Mouse (Mus musculus): ENCODE measurements around the gene Ccl2. TPM values are rescaled to one million over a fixed set of nuclear protein-coding genes. Genes with fewer than 3 reads are reported as not detected.

Ccl2 gene
- polyA plus RNA-seq (2015; fragmentation: Nextera tagmentation; extraction: Ambion mirVana): 1.6 TPM in 2 replicates

- no peak within 1 kb of the TSS for H3K4me3 ChIP-seq (replicated peaks)
- no peak within 1 kb of the TSS for H3K27ac ChIP-seq
- no peak within 1 kb of the TSS for H3K9ac ChIP-seq
- peaks cover 20% of the 10 kb centered on the region; the same call in 1 of the 2 replicates for H3K4me1 ChIP-seq
- no peaks in the 10 kb centered on the region for H3K36me3 ChIP-seq
- H3K27me3 ChIP-seq: no peaks in the 10 kb centered on the region
- no peak within 1 kb of the TSS for H3K4me2 ChIP-seq
- no peaks in the 10 kb centered on the region for H3K9me3 ChIP-seq (replicated peaks)
- 34% methylated on average over 5 of the region's 5 CpGs for WGBS
- ATAC-seq (replicated peaks; ENCODE audit: low FRiP score): no peak
Measured at GRCm38 (mm10) chr11:82035356-82035755, at the start of gene Ccl2. TSS of gene Ccl2 (plus strand) at chr11:82035571.

- Histone ChIP-seq H3K4me3 (replicated peaks) (no peak overlapping the region), H3K4me1 (no peaks in the 10 kb centered on the region), H3K36me3 (no peaks in the 10 kb centered on the region), H3K9ac (no peak overlapping the region), H3K4me2 (no peak overlapping the region), H3K27ac (no peak overlapping the region), H3K9me3 (replicated peaks) (no peaks in the 10 kb centered on the region), H3K27me3 (no peaks in the 10 kb centered on the region)
- 68% methylated on average over 10 of the region's 10 CpGs for WGBS
- ATAC-seq (replicated peaks; ENCODE audit: low FRiP score): no peak
Measured at GRCm38 (mm10) chr11:81996172-81996841, 39.1 kb upstream of the Ccl2 start.

GRCm38 (mm10) chr11:81997085-81997484 lies 38.3 kb upstream of the Ccl2 start:
- no peaks in the 10 kb centered on the region for H3K9me3 ChIP-seq (replicated peaks)
- WGBS: 86% methylated on average over 5 of the region's 5 CpGs
- no peak overlapping the region for H3K27ac ChIP-seq
- no peak overlapping the region for H3K9ac ChIP-seq
- no peaks in the 10 kb centered on the region for H3K27me3 ChIP-seq
- no peaks in the 10 kb centered on the region for H3K36me3 ChIP-seq
- no peak for ATAC-seq (replicated peaks; ENCODE audit: low FRiP score)
- no peak overlapping the region for H3K4me3 ChIP-seq (replicated peaks)
- no peaks in the 10 kb centered on the region for H3K4me1 ChIP-seq
- H3K4me2 ChIP-seq: no peak overlapping the region

- ATAC-seq (replicated peaks; ENCODE audit: low FRiP score): no peak
- Histone ChIP-seq H3K4me2 (no peak overlapping the region), H3K27me3 (no peaks in the 10 kb centered on the region), H3K27ac (no peak overlapping the region), H3K9ac (no peak overlapping the region), H3K9me3 (replicated peaks) (no peaks in the 10 kb centered on the region), H3K36me3 (no peaks in the 10 kb centered on the region), H3K4me1 (no peaks in the 10 kb centered on the region), H3K4me3 (replicated peaks) (no peak overlapping the region)
- WGBS: 86% methylated on average over 3 of the region's 3 CpGs
Measured at GRCm38 (mm10) chr11:81998646-81999045, 36.7 kb upstream of the Ccl2 start.

- H3K36me3 ChIP-seq: no peaks in the 10 kb centered on the region
- H3K4me1 ChIP-seq: no peaks in the 10 kb centered on the region
- no peak overlapping the region for H3K4me2 ChIP-seq
- H3K9me3 ChIP-seq (replicated peaks): no peaks in the 10 kb centered on the region
- no peak overlapping the region for H3K27ac ChIP-seq
- no peak overlapping the region for H3K4me3 ChIP-seq (replicated peaks)
- H3K9ac ChIP-seq: no peak overlapping the region
- no peak for ATAC-seq (replicated peaks; ENCODE audit: low FRiP score)
- no peaks in the 10 kb centered on the region for H3K27me3 ChIP-seq
- 82% methylated on average over 4 of the region's 4 CpGs for WGBS
Measured at GRCm38 (mm10) chr11:81999469-81999868, 35.9 kb upstream of the Ccl2 start.

- Histone ChIP-seq H3K27me3 (no peaks in the 10 kb centered on the region), H3K4me3 (replicated peaks) (no peak overlapping the region), H3K36me3 (no peaks in the 10 kb centered on the region), H3K4me2 (no peak overlapping the region), H3K27ac (no peak overlapping the region), H3K4me1 (no peaks in the 10 kb centered on the region), H3K9ac (no peak overlapping the region), H3K9me3 (replicated peaks) (no peaks in the 10 kb centered on the region)
- ATAC-seq (replicated peaks; ENCODE audit: low FRiP score): no peak
- WGBS: 44% methylated on average over 5 of the region's 5 CpGs
Measured at GRCm38 (mm10) chr11:82000581-82000980, 34.8 kb upstream of the Ccl2 start.

- Histone ChIP-seq H3K4me2 (no peak overlapping the region), H3K9me3 (replicated peaks) (no peaks in the 10 kb centered on the region), H3K9ac (no peak overlapping the region), H3K4me1 (no peaks in the 10 kb centered on the region), H3K36me3 (no peaks in the 10 kb centered on the region), H3K4me3 (replicated peaks) (no peak overlapping the region), H3K27me3 (no peaks in the 10 kb centered on the region), H3K27ac (no peak overlapping the region)
- ATAC-seq (replicated peaks; ENCODE audit: low FRiP score): no peak
- WGBS: 66% methylated on average over 2 of the region's 2 CpGs
Measured at GRCm38 (mm10) chr11:82004810-82005209, 30.6 kb upstream of the Ccl2 start.

- H3K4me3 ChIP-seq (replicated peaks): no peak overlapping the region
- ATAC-seq (replicated peaks; ENCODE audit: low FRiP score): no peak
- H3K4me1 ChIP-seq: no peaks in the 10 kb centered on the region
- H3K9me3 ChIP-seq (replicated peaks): no peaks in the 10 kb centered on the region
- H3K4me2 ChIP-seq: 0 out of 2 replicates have a peak overlapping the region, but pooled peaks have one; percentile 8
- no peak overlapping the region for H3K27ac ChIP-seq
- 47% methylated on average over 12 of the region's 12 CpGs for whole genome bisulfite sequencing
- H3K36me3 ChIP-seq: no peaks in the 10 kb centered on the region
- H3K9ac ChIP-seq: no peak overlapping the region
- no peaks in the 10 kb centered on the region for H3K27me3 ChIP-seq
Measured at GRCm38 (mm10) chr11:82006796-82007423, 28.5 kb upstream of the Ccl2 start.

GRCm38 (mm10) chr11:82010115-82010514 lies 25.3 kb upstream of the Ccl2 start:
- Histone ChIP-seq H3K4me2 (no peak overlapping the region), H3K4me1 (no peaks in the 10 kb centered on the region), H3K4me3 (replicated peaks) (no peak overlapping the region), H3K9ac (no peak overlapping the region), H3K36me3 (no peaks in the 10 kb centered on the region), H3K27ac (no peak overlapping the region), H3K27me3 (no peaks in the 10 kb centered on the region), H3K9me3 (replicated peaks) (no peaks in the 10 kb centered on the region)
- no peak for ATAC-seq (replicated peaks; ENCODE audit: low FRiP score)
- 97% methylated on average over 3 of the region's 3 CpGs for WGBS

GRCm38 (mm10) chr11:82011411-82012193 lies 23.8 kb upstream of the Ccl2 start:
- H3K36me3 ChIP-seq: no peaks in the 10 kb centered on the region
- 60% methylated on average over 8 of the region's 8 CpGs for WGBS
- no peak overlapping the region for H3K4me3 ChIP-seq (replicated peaks)
- no peak overlapping the region for H3K27ac ChIP-seq
- H3K4me1 ChIP-seq: no peaks in the 10 kb centered on the region
- ATAC-seq (replicated peaks; ENCODE audit: low FRiP score): no peak
- H3K27me3 ChIP-seq: no peaks in the 10 kb centered on the region
- H3K9me3 ChIP-seq (replicated peaks): no peaks in the 10 kb centered on the region
- H3K4me2 ChIP-seq: no peak overlapping the region
- no peak overlapping the region for H3K9ac ChIP-seq

- H3K4me2 ChIP-seq: no peak overlapping the region
- no peak overlapping the region for H3K4me3 ChIP-seq (replicated peaks)
- H3K4me1 ChIP-seq: no peaks in the 10 kb centered on the region
- 12% methylated on average over 1 of the region's 1 CpGs for WGBS
- H3K27ac ChIP-seq: no peak overlapping the region
- no peaks in the 10 kb centered on the region for H3K9me3 ChIP-seq (replicated peaks)
- H3K9ac ChIP-seq: no peak overlapping the region
- no peaks in the 10 kb centered on the region for H3K36me3 ChIP-seq
- no peak for ATAC-seq (replicated peaks; ENCODE audit: low FRiP score)
- H3K27me3 ChIP-seq: no peaks in the 10 kb centered on the region
Measured at GRCm38 (mm10) chr11:82013756-82014155, 21.6 kb upstream of the Ccl2 start.

GRCm38 (mm10) chr11:82015066-82015465 lies 20.3 kb upstream of the Ccl2 start:
- H3K4me1 ChIP-seq: no peaks in the 10 kb centered on the region
- no peak overlapping the region for H3K9ac ChIP-seq
- H3K4me2 ChIP-seq: no peak overlapping the region
- H3K27ac ChIP-seq: no peak overlapping the region
- no peak overlapping the region for H3K4me3 ChIP-seq (replicated peaks)
- no peaks in the 10 kb centered on the region for H3K27me3 ChIP-seq
- no peaks in the 10 kb centered on the region for H3K36me3 ChIP-seq
- 53% methylated on average over 2 of the region's 2 CpGs for WGBS
- H3K9me3 ChIP-seq (replicated peaks): no peaks in the 10 kb centered on the region
- no peak for ATAC-seq (replicated peaks; ENCODE audit: low FRiP score)

Measured in kidney, embryonic 15.5 days (tissue).